Mouse (Mus musculus) A20 (cell line): Measurements from ENCODE around the gene Anks1b.

Experiments
- DNase-seq: peaks from one replicate; pipeline ENCODE4 v3.0.0-alpha.2; 2011; ENCODE audit warnings: low read depth, low spot score

The Anks1b gene

DNA sequence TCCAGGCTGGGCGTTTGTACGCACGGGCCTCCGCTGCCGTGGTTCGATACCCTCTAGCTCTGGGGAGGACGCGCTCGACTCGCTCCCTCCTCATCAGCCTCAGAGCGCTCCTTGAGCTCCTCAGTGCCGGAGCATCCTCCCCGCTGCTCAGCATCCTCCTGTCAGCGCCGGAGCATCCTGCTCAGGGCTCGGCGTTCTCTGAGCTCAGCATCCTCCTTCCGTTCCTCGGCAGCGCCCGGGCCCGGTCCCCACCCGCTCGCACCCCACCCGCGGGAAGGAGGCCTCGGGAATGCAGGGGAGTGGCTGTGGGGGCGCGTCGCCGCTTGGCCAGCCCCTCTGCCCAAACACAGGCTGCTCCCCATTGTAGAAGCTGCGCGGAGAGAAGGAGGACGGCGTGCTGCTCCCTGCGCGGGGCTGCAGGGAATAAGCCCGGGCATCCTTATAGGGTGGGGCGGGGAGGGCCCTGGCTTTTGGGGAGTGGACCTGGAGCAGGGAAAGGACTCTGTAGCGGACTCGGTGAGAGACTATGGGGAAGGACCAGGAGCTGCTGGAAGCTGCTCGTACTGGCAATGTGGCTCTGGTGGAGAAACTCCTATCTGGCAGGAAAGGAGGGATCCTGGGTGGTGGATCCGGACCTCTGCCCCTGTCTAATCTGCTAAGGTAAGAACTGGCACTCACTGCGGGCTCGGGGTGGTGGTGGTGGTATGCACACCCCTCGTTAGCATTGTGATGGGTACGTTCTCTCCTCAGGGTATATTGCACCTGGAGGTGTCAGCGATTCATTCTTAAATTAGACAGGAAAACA is at the start of gene Anks1b:
Gene Anks1b (plus strand): TSS at position 364 of the 805 bp plus-strand sequence.
- no peak for DNase-seq

- DNase-seq, result peak; percentile 58
Observed at GRCm38 (mm10) chr10:89823906-89824305, 49.4 kb upstream of the Anks1b start.

DNA sequence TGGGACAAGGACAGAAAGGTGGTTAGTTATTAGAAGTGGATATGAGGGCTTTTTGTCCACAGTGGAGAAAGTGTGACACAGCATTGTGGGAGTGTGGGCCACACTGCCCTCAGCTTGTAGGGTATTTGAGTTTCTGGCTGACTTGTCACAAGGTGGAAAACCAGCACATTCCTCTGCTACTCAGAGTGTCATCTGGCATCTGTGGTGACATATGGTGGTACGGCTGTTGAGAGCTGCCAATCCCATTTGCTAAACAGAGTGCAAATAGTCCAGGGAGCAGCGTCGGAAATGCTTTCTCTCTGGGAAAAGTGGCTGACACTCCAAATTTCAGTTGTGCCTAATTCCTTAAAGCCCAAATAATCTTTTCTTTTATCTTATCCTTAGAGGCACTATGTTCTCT is 46.4 kb upstream of the Anks1b start:
- no peak for DNase-seq

- DNase-seq, result no peak
Observed at GRCm38 (mm10) chr10:89832334-89832733, 41.0 kb upstream of the Anks1b start.

DNA sequence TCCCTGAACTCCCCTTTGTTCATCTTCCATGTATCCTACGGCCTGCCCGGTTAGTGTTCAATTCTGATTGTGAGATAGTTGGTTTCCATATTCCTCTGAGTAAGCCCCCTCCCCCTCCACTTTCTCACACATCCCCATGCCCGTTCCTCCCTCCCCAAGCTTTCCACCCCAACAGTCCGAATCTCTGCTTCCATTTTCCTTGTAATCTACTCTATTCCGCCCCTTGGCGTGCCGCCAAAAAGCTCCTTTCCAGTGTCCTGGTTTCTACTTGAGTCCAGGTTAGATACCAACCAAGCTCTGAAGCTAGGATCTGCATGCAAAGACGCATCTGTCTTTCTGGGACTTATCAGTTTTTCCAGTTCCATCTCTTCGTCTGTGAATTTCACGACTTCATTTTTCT is 40.1 kb upstream of the Anks1b start:
- DNase-seq, result no peak

DNA sequence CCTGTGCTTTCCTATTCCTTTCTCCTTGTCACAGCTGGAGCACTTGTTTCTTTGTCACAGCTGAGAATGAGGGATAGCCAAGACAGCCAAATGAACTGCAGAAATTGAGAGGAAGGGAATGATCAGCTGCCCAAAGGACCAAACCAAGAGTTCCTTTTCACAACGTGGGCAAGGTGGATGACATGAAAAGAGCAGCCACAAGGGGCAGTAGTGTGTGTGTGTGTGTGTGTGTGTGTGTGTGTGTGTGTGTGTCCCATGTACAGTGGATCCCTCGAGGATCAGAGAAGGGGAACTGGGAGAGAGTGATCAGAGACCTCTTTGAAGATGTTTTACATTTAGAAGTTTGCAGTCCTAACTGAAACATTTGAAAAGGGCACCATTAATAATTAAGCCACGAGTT is 35.8 kb upstream of the Anks1b start:
- no peak for DNase-seq

GRCm38 (mm10) chr10:89838834-89839233 is 34.5 kb upstream of the Anks1b start:
- DNase-seq, result no peak

DNA sequence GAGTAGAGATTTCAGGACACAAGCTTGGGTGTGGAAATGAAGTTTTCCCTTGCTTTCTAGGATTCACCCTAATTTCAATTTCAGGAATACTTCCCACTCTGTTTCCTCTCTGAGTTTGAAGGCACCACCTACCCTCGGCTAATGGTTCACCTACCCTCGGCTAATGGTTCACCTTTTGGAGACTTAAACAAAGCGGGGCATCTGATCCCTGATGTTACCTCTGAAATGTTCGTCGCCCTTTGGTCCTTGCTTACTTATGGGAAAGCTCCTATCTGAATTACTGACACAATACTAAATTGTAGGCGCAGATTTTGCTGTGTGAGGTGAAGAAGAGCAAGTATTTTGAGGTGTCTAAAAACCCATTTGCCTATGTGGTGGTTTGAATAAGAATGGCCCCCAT is 22.4 kb upstream of the Anks1b start:
- DNase-seq, result no peak

- no peak for DNase-seq
Observed at GRCm38 (mm10) chr10:89855251-89855875, 17.9 kb upstream of the Anks1b start.

- no peak for DNase-seq
Observed at GRCm38 (mm10) chr10:89856286-89856685, 17.0 kb upstream of the Anks1b start.

DNA sequence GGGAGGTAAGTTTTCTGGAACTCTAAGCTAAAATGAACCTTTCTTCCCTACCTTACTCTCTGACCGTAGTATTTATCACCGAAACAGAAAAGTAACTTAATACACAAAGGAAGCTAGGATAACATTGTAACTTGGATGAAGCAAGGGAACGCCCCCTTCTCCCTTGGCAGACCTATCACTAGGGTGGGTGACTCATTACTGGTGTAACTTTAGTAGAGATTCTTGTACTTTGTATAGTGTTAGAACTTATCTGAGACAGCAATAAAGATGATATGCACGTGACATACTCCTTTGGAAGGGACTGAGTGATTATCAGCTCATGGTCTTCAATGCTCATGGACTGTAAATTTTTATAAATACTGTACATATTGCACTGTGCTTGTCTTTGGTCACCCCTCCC is 5.1 kb upstream of the Anks1b start:
- DNase-seq, result no peak

- no peak for DNase-seq
Observed at GRCm38 (mm10) chr10:89868836-89869235, 4.5 kb upstream of the Anks1b start.

- no peak for DNase-seq
Observed at GRCm38 (mm10) chr10:89872501-89873145, 686 bp upstream of the Anks1b start.

- DNase-seq, result no peak
Observed at GRCm38 (mm10) chr10:89874036-89874435, 727 bp downstream of the Anks1b start.

DNA sequence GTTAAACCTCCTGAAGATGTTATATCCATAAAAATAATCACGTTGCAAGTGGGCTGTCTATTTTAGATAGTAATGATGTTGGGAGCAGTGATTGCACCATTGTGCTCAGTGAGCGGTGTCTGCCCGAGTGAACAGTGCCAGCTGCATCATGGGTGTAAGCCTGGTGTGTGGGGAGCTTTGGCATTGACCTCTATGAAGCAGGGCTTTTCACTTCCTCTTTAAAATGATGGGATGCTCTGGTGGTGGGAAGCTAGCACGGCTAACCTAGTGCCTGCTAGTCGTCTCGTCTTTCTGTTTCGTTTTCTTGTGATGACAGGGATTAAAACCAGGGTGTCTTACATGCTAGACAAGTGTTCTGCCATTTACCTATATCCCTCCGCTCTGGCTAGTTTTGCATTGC is 10.3 kb downstream of the Anks1b start:
- DNase-seq, result peak; percentile 54

DNA sequence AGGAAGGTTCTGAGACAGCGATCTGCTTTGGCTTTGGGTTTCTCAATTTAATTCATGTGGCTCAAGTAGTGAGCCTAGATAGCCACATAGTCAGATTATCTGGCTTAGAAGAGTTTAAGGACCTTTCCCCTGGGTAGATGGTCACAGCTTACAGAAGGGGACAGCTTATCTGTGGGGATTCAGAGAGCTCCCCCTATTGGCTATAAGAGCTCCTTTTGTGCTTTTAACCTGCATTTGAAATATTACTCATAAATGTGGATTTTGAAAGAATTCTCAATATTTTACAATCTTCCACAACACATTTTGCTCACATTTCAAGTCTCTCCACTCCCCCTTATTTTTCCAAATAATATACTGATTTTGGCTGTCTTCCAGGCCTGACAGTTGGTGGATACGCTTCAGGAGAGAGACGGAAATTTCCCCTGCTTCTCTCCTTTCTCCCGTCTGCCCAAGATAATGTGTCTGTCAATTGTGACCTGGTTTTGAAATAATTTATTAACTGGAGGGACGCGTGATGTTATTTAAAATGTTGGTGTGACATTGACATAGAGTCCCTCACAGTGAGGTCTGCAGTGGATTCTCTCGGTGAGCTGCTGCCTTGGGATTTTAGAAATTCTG is 29.5 kb downstream of the Anks1b start:
- peak; percentile 18 for DNase-seq

- DNase-seq, result no peak
Observed at GRCm38 (mm10) chr10:89911889-89912288, 38.6 kb downstream of the Anks1b start.

DNA sequence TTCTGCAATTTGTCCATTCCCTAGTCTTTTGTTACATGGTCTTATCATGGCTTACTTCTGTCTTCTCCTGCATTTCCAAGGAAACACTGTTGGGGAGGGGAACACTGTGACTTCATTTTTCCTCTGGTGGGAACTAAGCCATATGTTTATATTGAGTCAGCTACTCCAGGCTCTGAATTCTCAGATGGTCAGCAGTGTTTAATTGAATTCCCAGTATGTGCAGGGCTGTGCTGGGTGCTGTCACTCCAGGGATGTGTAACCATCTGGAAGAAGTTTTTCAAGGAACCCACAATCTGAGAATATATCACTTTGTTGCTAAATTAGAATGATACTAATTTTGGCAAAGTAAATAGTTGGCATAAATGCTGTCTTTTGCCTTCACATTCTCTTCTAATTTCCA is 39.9 kb downstream of the Anks1b start:
- no peak for DNase-seq

DNA sequence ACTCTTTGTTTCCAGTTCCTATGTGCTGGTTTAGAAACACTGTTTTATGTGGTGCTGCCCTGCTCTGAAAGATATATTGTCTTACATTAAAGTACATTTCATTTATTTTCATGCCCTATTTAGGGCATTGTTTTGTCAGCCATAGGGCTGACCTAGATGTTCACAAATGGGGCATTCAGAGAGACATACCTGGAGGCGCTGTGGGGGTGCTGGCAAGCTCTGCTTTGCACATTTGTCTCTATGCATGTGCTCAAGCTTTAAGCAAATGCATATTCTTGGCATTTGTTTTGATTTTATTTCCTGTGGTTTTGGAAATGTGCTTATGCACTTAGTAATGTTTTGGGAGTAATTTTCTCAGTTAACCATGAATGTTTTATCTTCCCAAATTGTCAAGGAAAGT is 43.8 kb downstream of the Anks1b start:
- DNase-seq, result no peak

DNA sequence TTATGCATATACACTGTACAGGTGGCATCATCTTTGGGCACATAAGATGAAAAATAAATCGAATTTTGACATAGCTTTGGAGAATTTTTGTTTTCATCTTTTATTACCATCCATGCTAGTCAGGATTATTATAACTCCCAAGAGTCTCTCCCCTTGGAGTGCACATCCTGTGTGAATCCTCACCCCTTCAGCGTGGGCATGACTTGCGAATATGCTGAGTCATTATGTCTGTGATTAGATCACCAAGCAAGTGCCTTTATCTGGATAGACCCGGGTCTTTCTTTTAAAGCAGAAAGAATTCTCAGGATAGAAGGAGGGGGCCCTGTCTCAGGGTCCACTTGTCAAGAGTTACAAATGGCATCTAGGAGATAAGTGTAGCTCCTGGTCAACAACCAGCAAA is 48.7 kb downstream of the Anks1b start:
- DNase-seq, result no peak

DNA sequence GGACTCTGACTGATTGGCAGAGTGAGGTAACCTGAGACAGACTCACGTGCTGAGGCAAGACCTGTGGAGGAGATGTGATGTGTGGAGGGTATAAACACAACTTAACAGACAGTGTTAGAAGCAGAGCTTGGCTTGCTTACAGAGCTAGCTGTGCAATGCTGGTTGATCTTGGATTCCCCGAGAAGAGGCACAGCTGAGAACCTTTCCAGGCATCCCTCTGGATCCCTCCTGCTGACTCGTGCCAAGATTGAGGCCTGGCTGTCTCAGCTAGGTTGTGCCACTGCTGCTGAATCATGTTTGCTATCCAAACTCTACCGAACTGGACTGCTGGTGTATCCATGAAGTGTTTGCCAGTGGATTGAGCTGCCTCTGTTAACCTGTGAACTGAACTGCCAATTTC is 68.9 kb downstream of the Anks1b start:
- no peak for DNase-seq

DNA sequence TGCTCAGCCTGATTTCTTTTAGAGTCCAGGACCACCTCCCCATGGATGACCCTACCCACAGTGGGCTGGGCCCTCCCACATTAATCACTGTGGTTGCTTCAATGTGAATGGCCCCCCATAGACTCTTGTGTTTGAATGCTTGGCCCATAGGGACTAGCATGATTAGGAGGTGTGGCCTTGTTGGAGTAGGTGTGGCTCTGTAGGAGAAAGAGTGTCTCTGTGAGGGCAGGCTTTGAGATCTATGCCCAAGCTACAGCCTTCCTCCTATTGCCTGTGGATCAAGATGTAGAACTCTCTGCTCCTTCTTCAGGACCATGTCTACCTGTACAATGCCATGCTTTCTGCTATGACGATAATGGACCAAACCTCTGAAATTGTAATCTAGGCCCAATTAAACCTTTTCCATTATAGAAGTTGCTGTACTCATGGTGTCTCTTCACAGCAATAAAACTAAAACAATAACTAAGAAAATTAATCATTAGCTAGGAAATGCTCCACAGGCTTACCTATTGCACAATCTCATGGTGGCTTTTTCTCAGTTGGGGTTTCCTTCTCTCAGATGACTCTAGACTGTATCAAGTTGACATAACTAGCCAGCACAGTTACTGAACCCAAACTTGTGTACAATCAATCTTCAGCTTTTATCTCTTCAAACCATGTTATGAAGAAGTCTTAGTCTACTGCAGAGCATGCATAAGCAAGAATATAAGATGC is 73.5 kb downstream of the Anks1b start:
- DNase-seq, result no peak
